ENCODE assay signal across 9 mouse cellular contexts in genomic region chr5:65951513-65951909, GRCm38 (mm10). TPM values are rescaled to one million over a fixed set of nuclear protein-coding genes. Genes with fewer than 3 reads are reported as not detected.
DNase-seq lines count a peak whose midpoint lies in the region; ATAC-seq and TF ChIP-seq lines count a peak whose summit lies in the region.
"Had no signal": no experiment of that assay in that cellular context is flagged by ENCODE, and none has a peak within 500 bp of the region (broad histone marks: within the 10 kb centered on the region; RNA-seq: fewer than 3 reads in every experiment).

No protein-coding gene starts in this region.

- no peak for ATAC-seq in liver, postnatal 0 days

- no peak overlapping the region for H3K4me2 ChIP-seq in liver, postnatal 0 days (ENCODE audit: low read depth, low read length)

- no peak for TF ChIP-seq POLR2A in thymus, adult 2 months (IDR thresholded peaks at IDR 0.05; ENCODE audit: control insufficient read depth, extremely low read depth, insufficient read depth, low read length, poor library complexity)

- H3K27me3 ChIP-seq in liver, postnatal 0 days (ENCODE audit: insufficient read depth, low read length) = no peaks in the 10 kb centered on the region
- no peaks in the 10 kb centered on the region for H3K27me3 ChIP-seq in thymus, adult 2 months (ENCODE audit: control insufficient read depth, insufficient read depth, low read length)

- no peaks in the 10 kb centered on the region for H3K36me3 ChIP-seq in liver, postnatal 0 days (replicated peaks; ENCODE audit: insufficient read depth, low read length)
- no peaks in the 10 kb centered on the region for H3K36me3 ChIP-seq in thymus, adult 2 months (ENCODE audit: control insufficient read depth, insufficient read depth, low read length)

- peaks cover 6% of the 10 kb centered on the region; the same call in 1 of the 2 replicates for H3K4me1 ChIP-seq in liver, postnatal 0 days (ENCODE audit: insufficient read depth)
- peaks cover 41% of the 10 kb centered on the region for H3K4me1 ChIP-seq in thymus, adult 2 months (replicated peaks; ENCODE audit: control insufficient read depth, insufficient read depth, low read length)

- TF ChIP-seq EP300 in liver, postnatal 0 days (IDR thresholded peaks at IDR 0.05; ENCODE audit: low read depth) = no peak

- H3K27ac ChIP-seq in liver, postnatal 0 days (ENCODE audit: low read depth) = no peak overlapping the region
- no peak overlapping the region for H3K27ac ChIP-seq in thymus, adult 2 months (ENCODE audit: control insufficient read depth, insufficient read depth, low read length)

- 57% methylated on average over 4 of the region's 4 CpGs for WGBS in liver, postnatal 0 days (ENCODE audit: insufficient replicate concordance)
- WGBS in thymus, adult 2 months = 77% methylated on average over 4 of the region's 4 CpGs

- no peaks in the 10 kb centered on the region for H3K9me3 ChIP-seq in liver, postnatal 0 days (ENCODE audit: low read length)

- H3K4me3 ChIP-seq in liver, postnatal 0 days (ENCODE audit: low read depth, low read length) = no peak overlapping the region
- H3K4me3 ChIP-seq in thymus, adult 2 months (ENCODE audit: control insufficient read depth, insufficient read depth, low read length) = no peak overlapping the region

- H3K9ac ChIP-seq in liver, postnatal 0 days (replicated peaks) = no peak overlapping the region

- peak; percentile 35 for DNase-seq in liver, postnatal 0 days
- DNase-seq in liver = no peak
- DNase-seq in T-cell, adult 2 months (ENCODE audit: low spot score) = peak; percentile 70
- peak; percentile 89 for DNase-seq in induced T-regulatory cell, adult 2 months (ENCODE audit: low read depth)
- peak; percentile 69 for DNase-seq in thymus, adult 2 months
- no peak for DNase-seq in right cerebral cortex, postnatal 36 days (ENCODE audit: low spot score in 2 of 2)
- DNase-seq in ovary, postnatal 14 days (ENCODE audit: low spot score) = no peak
- DNase-seq in urinary bladder, postnatal 36 days (ENCODE audit: low spot score in 2 of 2) = no peak

- TF ChIP-seq CTCF in liver, postnatal 0 days (IDR thresholded peaks at IDR 0.05; ENCODE audit: low read depth) = peak; percentile 72
- TF ChIP-seq CTCF in thymus, adult 2 months (IDR thresholded peaks at IDR 0.05; ENCODE audit: borderline replicate concordance, control insufficient read depth, extremely low read depth, insufficient read depth, low read length, poor library complexity) = no peak

RNA-seq across cellular contexts. Expression of gene Chrna9, which starts 16.8 kb away (rescaled TPM):
- polyA plus RNA-seq in liver, postnatal 0 days (2015; fragmentation: Nextera tagmentation; extraction: Ambion mirVana) = 0.07 TPM in 1 of 2 replicates, not detected in the other
- 212 and 251 TPM in 2 replicates for polyA plus RNA-seq in thymus, adult 2 months (2012; rRNA removed)
- polyA plus RNA-seq: heart, embryonic 14.5 days had no signal

RNA-seq across cellular contexts. Expression of gene 9130230L23Rik, which starts 52.6 kb away (rescaled TPM):
- polyA plus RNA-seq in liver, postnatal 0 days (2015; fragmentation: Nextera tagmentation; extraction: Ambion mirVana) = 0.20 TPM in 1 of 2 replicates, not detected in the other
- 0.08 and 0.35 TPM in 2 replicates for polyA plus RNA-seq in thymus, adult 2 months (2012; rRNA removed)

Comparison
In these comparisons a context has a peak if more than half of its experiments do, and no peak if none do; other contexts are left out.
1. DNase-seq: peak in liver, postnatal 0 days (single experiment), T-cell, adult 2 months (single experiment), induced T-regulatory cell, adult 2 months (single experiment) and thymus, adult 2 months (single experiment); none in liver (single experiment), right cerebral cortex, postnatal 36 days (0 of 2), ovary, postnatal 14 days (single experiment) and urinary bladder, postnatal 36 days (0 of 2).
2. RNA of gene Chrna9, which starts 16.8 kb away (polyA plus RNA-seq): 212 to 251 TPM in thymus, adult 2 months; 0.07 TPM in liver, postnatal 0 days; every median in the first group is over 100 times any median in the second.